In the genomic region with DNA sequence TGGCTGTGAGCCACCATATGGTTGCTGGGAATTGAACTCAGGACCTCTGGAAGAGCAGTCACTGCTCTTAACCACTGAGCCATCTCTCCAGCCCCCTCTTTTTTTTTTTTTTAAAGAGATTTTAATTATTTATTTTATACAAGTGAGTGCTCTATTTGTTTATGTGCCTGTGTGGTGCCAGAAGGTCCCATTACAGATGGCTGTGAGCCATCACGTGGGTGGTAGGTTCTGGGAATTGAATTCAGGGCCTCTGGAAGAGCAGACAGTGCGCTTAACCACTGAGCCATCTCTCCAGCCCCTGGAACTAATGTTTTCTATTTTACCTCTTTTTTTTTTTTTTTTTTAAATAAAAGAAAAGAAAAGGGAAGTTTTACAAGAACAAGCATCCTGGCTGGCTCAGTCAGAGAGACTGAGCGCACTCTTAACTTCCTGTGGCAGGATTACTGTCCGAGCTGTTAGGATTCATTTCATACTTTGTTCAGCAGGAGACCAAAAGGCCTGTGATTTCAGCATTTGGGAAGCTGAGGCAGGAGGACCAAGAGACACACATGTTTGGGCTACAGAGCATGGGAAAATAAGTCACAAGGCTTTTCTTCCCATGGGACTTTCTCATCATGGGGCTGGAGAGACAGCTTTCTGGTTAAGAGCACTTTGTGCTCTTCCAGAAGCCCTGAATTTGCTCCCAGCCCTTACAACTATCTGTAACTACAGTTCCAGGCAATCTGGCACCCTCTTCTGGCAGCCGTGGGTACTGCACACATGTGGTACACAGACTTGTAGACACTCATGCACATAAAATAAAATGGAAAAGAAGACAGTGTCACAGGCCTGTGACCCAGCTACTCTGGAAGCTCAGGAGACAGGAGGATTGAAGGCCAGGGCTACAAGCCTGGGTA, we compare ENCODE assay signal across 9 mouse cellular contexts. TPM values are rescaled to one million over a fixed set of nuclear protein-coding genes. Genes with fewer than 3 reads are reported as not detected.
A peak's percentile ranks its signal among the peaks of the same experiment; 100 is the strongest.
DNase-seq lines count a peak whose midpoint lies in the region; ATAC-seq and TF ChIP-seq lines count a peak whose summit lies in the region.
"Had no signal": no experiment of that assay in that cellular context is flagged by ENCODE, and none has a peak within 500 bp of the region (broad histone marks: within the 10 kb centered on the region; RNA-seq: fewer than 3 reads in every experiment).

No protein-coding gene starts in this region.

- no peak for ATAC-seq in liver, embryonic 11.5 days (replicated peaks; ENCODE audit: low FRiP score)
- ATAC-seq: midbrain, embryonic 16.5 days had no signal

- TF ChIP-seq CTCF in gastrocnemius, adult 2 months (IDR thresholded peaks at IDR 0.05) = peak; percentile 58
- TF ChIP-seq CTCF in liver, adult 2 months (IDR thresholded peaks at IDR 0.05; ENCODE audit: low read depth, low read length) = peak; percentile 59; the same call in 1 of the 2 replicates

- no peaks in the 10 kb centered on the region for H3K9me3 ChIP-seq in liver, embryonic 11.5 days (ENCODE audit: control insufficient read depth, low read length)

- H3K9ac ChIP-seq in liver, adult 2 months (ENCODE audit: low read depth, low read length) = no peak overlapping the region
- no peak overlapping the region for H3K9ac ChIP-seq in liver, embryonic 11.5 days (ENCODE audit: low read depth, low read length)

- H3K36me3 ChIP-seq in liver, adult 2 months (ENCODE audit: control insufficient read depth, insufficient read depth, low read length) = no peaks in the 10 kb centered on the region
- no peaks in the 10 kb centered on the region for H3K36me3 ChIP-seq in liver, embryonic 11.5 days (ENCODE audit: control insufficient read depth, insufficient read depth, low read length)

- H3K4me2 ChIP-seq in liver, embryonic 11.5 days = no peak overlapping the region

- H3K27ac ChIP-seq in gastrocnemius, adult 2 months = peak overlapping the region; percentile 35
- peak overlapping the region; percentile 42; the same call in 1 of the 2 replicates for H3K27ac ChIP-seq in liver, adult 2 months (replicated peaks; ENCODE audit: insufficient read depth, low read depth, low read length)
- H3K27ac ChIP-seq in liver, embryonic 11.5 days (ENCODE audit: low read depth, low read length) = no peak overlapping the region

- H3K4me3 ChIP-seq in gastrocnemius, adult 2 months = no peak overlapping the region
- H3K4me3 ChIP-seq in liver, adult 2 months (ENCODE audit: insufficient read depth, low read depth, low read length) = no peak overlapping the region
- no peak overlapping the region for H3K4me3 ChIP-seq in liver, embryonic 11.5 days (ENCODE audit: low read depth, low read length)

- DNase-seq in gastrocnemius, adult 2 months = no peak
- no peak for DNase-seq in gastrocnemius, adult 18-20 months (ENCODE audit: low spot score)
- DNase-seq in liver, adult 2 months (ENCODE audit: extremely low read depth, low read depth, low spot score) = no peak
- no peak for DNase-seq in liver, embryonic 11.5 days (ENCODE audit: low spot score)
- peak; percentile 36 for DNase-seq in MN1 (ENCODE audit: low spot score)
- DNase-seq in naive thymus-derived CD4-positive, alpha-beta T cell, adult 2 months (ENCODE audit: low read depth) = peak; percentile 66
- no peak for DNase-seq in spleen, adult 12 weeks (ENCODE audit: low spot score)
- no peak for DNase-seq in cerebellum, postnatal 4 days (ENCODE audit: low spot score in 2 of 2)

- intact Hi-C loops in gastrocnemius, adult 2 months (cut with DNase I) = no loop called here

- TF ChIP-seq POLR2A in liver, adult 2 months (IDR thresholded peaks at IDR 0.05; ENCODE audit: extremely low read depth, insufficient read depth, low read length) = no peak

- peaks cover 29% of the 10 kb centered on the region for H3K4me1 ChIP-seq in liver, adult 2 months (ENCODE audit: control insufficient read depth, insufficient read depth, low read length)
- peaks cover 28% of the 10 kb centered on the region for H3K4me1 ChIP-seq in liver, embryonic 11.5 days (replicated peaks; ENCODE audit: control insufficient read depth, insufficient read depth, low read length)

- H3K79me2 ChIP-seq in liver, adult 2 months (ENCODE audit: control insufficient read depth, insufficient read depth, low read length) = no peaks in the 10 kb centered on the region; the same call in 1 of the 2 replicates

- no peaks in the 10 kb centered on the region for H3K27me3 ChIP-seq in liver, adult 2 months (ENCODE audit: control insufficient read depth, insufficient read depth, low read length)
- H3K27me3 ChIP-seq in liver, embryonic 11.5 days (replicated peaks; ENCODE audit: control insufficient read depth, insufficient read depth, low read length) = no peaks in the 10 kb centered on the region

- WGBS in liver, adult 2 months = 55% methylated on average over 5 of the region's 5 CpGs
- WGBS in liver, embryonic 11.5 days = 83% methylated on average over 5 of the region's 5 CpGs

RNA-seq across cellular contexts. Expression of a gene that starts 9.7 kb away (rescaled TPM):
- 10 to 100 TPM; 77.2 to 81.8 TPM for total RNA-seq in gastrocnemius, adult 2 months (2021)
- total RNA-seq in gastrocnemius, adult 18-20 months (2021) = 10 to 100 TPM; 91.4 to 92.8 TPM
- total RNA-seq in liver, adult 2 months (2014; rRNA removed) = 14.8 and 24.8 TPM in 2 replicates
- polyA plus RNA-seq in liver, adult 2 months (2012; rRNA removed) = 166 and 179 TPM in 2 replicates
- polyA plus RNA-seq in liver, embryonic 11.5 days (2014; fragmentation: Nextera tagmentation; extraction: Ambion mirVana) = 98.8 and 105 TPM in 2 replicates

RNA-seq across cellular contexts. Expression of a gene that starts 18.7 kb away (rescaled TPM):
- under 1 TPM; 0.13 to 0.50 TPM for total RNA-seq in gastrocnemius, adult 2 months (2021)
- total RNA-seq in gastrocnemius, adult 18-20 months (2021) = under 1 TPM; 0.23 to 0.88 TPM
- total RNA-seq in liver, adult 2 months (2014; rRNA removed) = 0.37 and 0.87 TPM in 2 replicates
- polyA plus RNA-seq in liver, adult 2 months (2012; rRNA removed) = 0.54 and 1.4 TPM in 2 replicates
- polyA plus RNA-seq in liver, embryonic 11.5 days (2014; fragmentation: Nextera tagmentation; extraction: Ambion mirVana) = 44.8 and 45.3 TPM in 2 replicates

RNA-seq across cellular contexts. Expression of a gene that starts 30.5 kb away (rescaled TPM):
- total RNA-seq in gastrocnemius, adult 2 months (2021) = 10 to 100 TPM in 1 of 2 experiments, 1 to 10 TPM in 1; 6.0 to 12.2 TPM
- total RNA-seq in gastrocnemius, adult 18-20 months (2021) = 1 to 10 TPM; 8.1 to 9.6 TPM
- 2.9 and 6.6 TPM in 2 replicates for total RNA-seq in liver, adult 2 months (2014; rRNA removed)
- polyA plus RNA-seq in liver, adult 2 months (2012; rRNA removed) = 4.2 and 4.6 TPM in 2 replicates
- 6.3 and 6.6 TPM in 2 replicates for polyA plus RNA-seq in liver, embryonic 11.5 days (2014; fragmentation: Nextera tagmentation; extraction: Ambion mirVana)

RNA-seq across cellular contexts. Expression of a gene that starts 34.5 kb away (rescaled TPM):
- total RNA-seq in gastrocnemius, adult 2 months (2021) = 1 to 10 TPM; 4.2 to 6.6 TPM
- total RNA-seq in gastrocnemius, adult 18-20 months (2021) = 1 to 10 TPM; 4.2 to 4.6 TPM
- total RNA-seq in liver, adult 2 months (2014; rRNA removed) = 3.9 and 5.8 TPM in 2 replicates
- 7.7 and 8.3 TPM in 2 replicates for polyA plus RNA-seq in liver, adult 2 months (2012; rRNA removed)
- polyA plus RNA-seq in liver, embryonic 11.5 days (2014; fragmentation: Nextera tagmentation; extraction: Ambion mirVana) = 3.1 and 3.5 TPM in 2 replicates

RNA-seq across cellular contexts. Expression of a gene that starts 42.2 kb away (rescaled TPM):
- 10 to 100 TPM; 47.5 to 61.5 TPM for total RNA-seq in gastrocnemius, adult 2 months (2021)
- total RNA-seq in gastrocnemius, adult 18-20 months (2021) = 10 to 100 TPM; 48.4 to 52.9 TPM
- total RNA-seq in liver, adult 2 months (2014; rRNA removed) = 26.4 and 40.2 TPM in 2 replicates
- 63.7 and 77.7 TPM in 2 replicates for polyA plus RNA-seq in liver, adult 2 months (2012; rRNA removed)
- 121 and 126 TPM in 2 replicates for polyA plus RNA-seq in liver, embryonic 11.5 days (2014; fragmentation: Nextera tagmentation; extraction: Ambion mirVana)

Comparison
In these comparisons a context has a peak if more than half of its experiments do, and no peak if none do; other contexts are left out.
1. DNase-seq: peak in MN1 (single experiment) and naive thymus-derived CD4-positive, alpha-beta T cell, adult 2 months (single experiment); none in gastrocnemius, adult 2 months (single experiment), gastrocnemius, adult 18-20 months (single experiment), liver, adult 2 months (single experiment), liver, embryonic 11.5 days (single experiment), spleen, adult 12 weeks (single experiment) and cerebellum, postnatal 4 days (0 of 2).